ENCODE assay signal across 9 mouse cellular contexts in the genomic region with DNA sequence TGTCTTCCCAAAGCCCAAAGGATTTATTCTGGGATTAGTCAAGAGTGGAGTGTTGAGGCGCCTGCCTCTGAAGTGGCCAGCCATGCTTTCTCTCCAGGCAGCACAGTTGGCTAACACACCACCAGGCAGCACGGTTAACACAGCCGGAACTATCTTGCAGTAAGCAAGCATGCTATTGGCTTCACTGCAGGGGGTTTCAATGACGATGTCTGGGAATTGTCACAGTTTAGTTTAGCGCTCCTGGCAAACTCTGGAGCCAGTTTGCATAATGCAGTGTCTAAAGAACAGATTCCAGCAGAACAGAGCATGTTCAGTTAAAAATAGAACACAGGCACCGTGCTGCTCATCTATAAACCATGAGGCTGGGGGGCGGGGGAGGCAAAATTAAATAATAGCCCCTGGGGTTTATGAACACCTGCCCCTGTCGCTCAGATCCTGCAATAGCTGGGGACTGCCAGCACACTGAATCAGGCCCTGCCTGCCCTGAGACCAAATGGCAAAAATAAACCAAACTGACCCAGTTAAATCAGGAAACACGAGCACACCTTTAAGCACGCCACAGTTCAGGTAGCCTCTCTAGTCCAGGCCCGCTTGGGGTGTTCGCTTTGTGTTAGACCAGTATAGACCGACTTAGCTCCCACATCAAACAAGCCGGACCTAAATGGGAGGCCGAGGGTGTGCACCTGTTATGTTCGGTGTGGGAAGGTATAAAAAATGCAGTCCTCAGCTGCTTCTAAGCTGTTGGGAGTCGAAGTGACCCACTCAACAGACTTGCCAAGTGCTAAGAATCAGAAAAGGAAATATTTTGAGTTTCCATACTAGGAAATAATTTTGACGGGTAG. TPM values are rescaled to one million over a fixed set of nuclear protein-coding genes. Genes with fewer than 3 reads are reported as not detected.
DNase-seq lines count a peak whose midpoint lies in the region; ATAC-seq lines count a peak whose summit lies in the region.
"Had no signal": no experiment of that assay in that cellular context is flagged by ENCODE, and none has a peak within 500 bp of the region (broad histone marks: within the 10 kb centered on the region; RNA-seq: fewer than 3 reads in every experiment).

No protein-coding gene starts in this region.

- H3K4me2 ChIP-seq in heart, embryonic 11.5 days, result peak overlapping the region; percentile 10; the same call in 1 of the 2 replicates
- peak overlapping the region; percentile 13; the same call in 1 of the 2 replicates for H3K4me2 ChIP-seq in midbrain, embryonic 12.5 days (replicated peaks)

- WGBS in heart, embryonic 11.5 days (ENCODE audit: insufficient replicate concordance), result 59% methylated on average over 18 of the region's 18 CpGs
- 58% methylated on average over 18 of the region's 18 CpGs for WGBS in midbrain, embryonic 12.5 days

- peaks cover 11% of the 10 kb centered on the region; the same call in 1 of the 2 replicates for H3K4me1 ChIP-seq in heart, embryonic 11.5 days (ENCODE audit: control insufficient read depth, insufficient read depth, low read length)
- H3K4me1 ChIP-seq in midbrain, embryonic 12.5 days, result peaks cover 16% of the 10 kb centered on the region

- H3K9me3 ChIP-seq in heart, embryonic 11.5 days (replicated peaks; ENCODE audit: control insufficient read depth, low read length), result no peaks in the 10 kb centered on the region
- no peaks in the 10 kb centered on the region for H3K9me3 ChIP-seq in midbrain, embryonic 12.5 days

- ATAC-seq in heart, embryonic 11.5 days (replicated peaks; ENCODE audit: insufficient number of reproducible peaks, low FRiP score, low TSS enrichment), result no peak
- ATAC-seq in midbrain, embryonic 12.5 days (ENCODE audit: low FRiP score, low read depth), result peak; percentile 82

- no peak overlapping the region for H3K9ac ChIP-seq in heart, embryonic 11.5 days (ENCODE audit: low read depth, low read length)
- H3K9ac ChIP-seq in midbrain, embryonic 12.5 days (replicated peaks), result 0 out of 2 replicates have a peak overlapping the region, but pooled peaks have one; percentile 20

- intact Hi-C loops in heart, postnatal 36 days (cut with DNase I), result no loop called here

- DNase-seq in heart, postnatal 36 days, result no peak
- DNase-seq in cerebellum, adult 11-12 months, result peak; percentile 61
- DNase-seq in frontal cortex, postnatal 25 days (ENCODE audit: low spot score in 2 of 2), result peak; percentile 11 to 24
- DNase-seq in kidney, postnatal 36 days, result peak; percentile 61 to 68
- DNase-seq in ovary, postnatal 10 days (ENCODE audit: low spot score), result no peak
- DNase-seq in adrenal gland, postnatal 14 days, result no peak

- H3K27me3 ChIP-seq in heart, embryonic 11.5 days (ENCODE audit: control insufficient read depth, insufficient read depth, low read length), result peaks cover 3% of the 10 kb centered on the region
- H3K27me3 ChIP-seq in midbrain, embryonic 12.5 days, result no peaks in the 10 kb centered on the region
- H3K27me3 ChIP-seq: CH12.LX had no signal

- peak overlapping the region; percentile 30; the same call in 1 of the 2 replicates for H3K27ac ChIP-seq in heart, embryonic 11.5 days (ENCODE audit: low read depth, low read length)
- peak overlapping the region; percentile 56 for H3K27ac ChIP-seq in midbrain, embryonic 12.5 days (replicated peaks)

- no peak overlapping the region for H3K4me3 ChIP-seq in heart, embryonic 11.5 days (ENCODE audit: low read depth, low read length)
- no peak overlapping the region for H3K4me3 ChIP-seq in midbrain, embryonic 12.5 days

- H3K36me3 ChIP-seq in heart, embryonic 11.5 days (ENCODE audit: control insufficient read depth, insufficient read depth, low read length), result no peaks in the 10 kb centered on the region
- H3K36me3 ChIP-seq in midbrain, embryonic 12.5 days, result no peaks in the 10 kb centered on the region

RNA-seq across cellular contexts. Expression of gene Sypl, which starts 27.1 kb away (rescaled TPM):
- polyA plus RNA-seq in heart, embryonic 11.5 days (2014; fragmentation: Nextera tagmentation; extraction: Ambion mirVana), result 85.0 and 96.3 TPM in 2 replicates
- total RNA-seq in heart, postnatal 36 days (2021), result 10 to 100 TPM; 87.0 to 90.2 TPM
- 39.9 and 41.0 TPM in 2 replicates for polyA plus RNA-seq in midbrain, embryonic 12.5 days (2016; fragmentation: Nextera tagmentation; extraction: Ambion mirVana)
- total RNA-seq in adrenal gland, postnatal 14 days (2021), result 98.7 and 108 TPM in 2 replicates

Comparison
In these comparisons a context has a peak if more than half of its experiments do, and no peak if none do; other contexts are left out.
1. DNase-seq: peak in cerebellum, adult 11-12 months (single experiment), frontal cortex, postnatal 25 days (2 of 2) and kidney, postnatal 36 days (2 of 2); none in heart, postnatal 36 days (0 of 2), ovary, postnatal 10 days (single experiment) and adrenal gland, postnatal 14 days (single experiment).